Mouse (Mus musculus): Measurements from ENCODE around the gene Rnf111. TPM values are rescaled to one million over a fixed set of nuclear protein-coding genes. Genes with fewer than 3 reads are reported as not detected.

Gene Rnf111
- polyA plus RNA-seq (2015; fragmentation: Nextera tagmentation; extraction: Ambion mirVana) = 11.0 and 13.7 TPM in 2 replicates

GRCm38 (mm10) chr9:70503626-70504041 is at the start of gene Rnf111:
Gene Rnf111 (minus strand): TSS chr9:70503725.

GRCm38 (mm10) chr9:70542305-70543041 is 38.9 kb upstream of the Rnf111 start, which contains the start of gene Sltm:
Gene Sltm (plus strand): TSS chr9:70542754.

GRCm38 (mm10) chr9:70421257-70422056 is 82.1 kb downstream of the Rnf111 start, which contains the start of gene Ccnb2:
Gene Ccnb2 (minus strand): TSS chr9:70421547.

Other genes starting within 250 kb of the Rnf111 start
- gene Ccnb2, start 82.2 kb downstream of the Rnf111 start, polyA plus RNA-seq (2015; fragmentation: Nextera tagmentation; extraction: Ambion mirVana) = 272 and 317 TPM in 2 replicates
- gene Sltm, start 39.0 kb upstream of the Rnf111 start, polyA plus RNA-seq (2015; fragmentation: Nextera tagmentation; extraction: Ambion mirVana) = 28.1 and 34.2 TPM in 2 replicates
- gene Gm10642, start 152.5 kb upstream of the Rnf111 start, polyA plus RNA-seq (2015; fragmentation: Nextera tagmentation; extraction: Ambion mirVana) = 2.1 and 3.5 TPM in 2 replicates
- 18.5 and 19.0 TPM in 2 replicates for gene Mindy2, start 153.4 kb upstream of the Rnf111 start, polyA plus RNA-seq (2015; fragmentation: Nextera tagmentation; extraction: Ambion mirVana)
- gene Adam10, start 175.3 kb upstream of the Rnf111 start, polyA plus RNA-seq (2015; fragmentation: Nextera tagmentation; extraction: Ambion mirVana) = 73.0 and 75.3 TPM in 2 replicates